Mouse (Mus musculus) heart, embryonic 14.5 days (tissue): Measurements from ENCODE around the gene Usp43. TPM values are rescaled to one million over a fixed set of nuclear protein-coding genes. Genes with fewer than 3 reads are reported as not detected.

Experiments used
- ATAC-seq: fragments of 200-750 bp; cut with Nextera tagmentation; 2 replicates; pipeline ENCODE4 v1.8.0; 2017; ENCODE audit warnings: low read depth, moderate TSS enrichment; ENCODE audit not compliant: insufficient number of reproducible peaks, insufficient read depth, low FRiP score
- H3K27ac ChIP-seq, 2 experiments: fragments of 200-500 bp in 1 of 2; fragments of 300-500 bp in 1 of 2; sonication (generic) in 1 of 2; replicated peaks in 1 of 2; 2 replicates each; pipeline ENCODE4 v1.5.1; 2012 to 2014; ENCODE audit warnings: low read depth in 2 of 2, low read length in 2 of 2, control low read depth in 1 of 2, mild to moderate bottlenecking in 1 of 2, mixed read lengths in 1 of 2; ENCODE audit not compliant: control insufficient read depth in 1 of 2, insufficient read depth in 1 of 2
- H3K27me3 ChIP-seq: fragments of 300-500 bp; sonication (generic); 2 replicates; pipeline ENCODE4 v1.6.1; 2014; ENCODE audit warnings: mild to moderate bottlenecking, low read length, control low read depth; ENCODE audit not compliant: control insufficient read depth, insufficient read depth
- H3K36me3 ChIP-seq: fragments of 300-500 bp; sonication (generic); 2 replicates; pipeline ENCODE4 v1.6.1; 2014; ENCODE audit warnings: mild to moderate bottlenecking, control low read depth, low read length, mixed read lengths; ENCODE audit not compliant: control insufficient read depth, insufficient read depth
- H3K4me1 ChIP-seq, 2 experiments: fragments of 200-500 bp in 1 of 2; fragments of 300-500 bp in 1 of 2; sonication (generic) in 1 of 2; 2 replicates each; pipeline ENCODE4 v1.6.1; 2012 to 2014; ENCODE audit warnings: low read length in 2 of 2, control low read depth in 1 of 2, mixed read lengths in 1 of 2; ENCODE audit not compliant: control insufficient read depth in 2 of 2, insufficient read depth in 2 of 2
- H3K4me2 ChIP-seq: fragments of 300-500 bp; sonication (generic); 2 replicates; pipeline ENCODE4 v1.6.1; 2014; ENCODE audit warnings: mild to moderate bottlenecking, low read length
- H3K4me3 ChIP-seq, 2 experiments: fragments of 200-500 bp in 1 of 2; fragments of 300-500 bp in 1 of 2; sonication (generic) in 1 of 2; 2 replicates each; pipeline ENCODE4 v1.5.1; 2012 to 2014; ENCODE audit warnings: low read length in 2 of 2, mild to moderate bottlenecking in 2 of 2, control low read depth in 1 of 2, low read depth in 1 of 2, moderate library complexity in 1 of 2; ENCODE audit not compliant: control insufficient read depth in 1 of 2, insufficient read depth in 1 of 2
- H3K9ac ChIP-seq: fragments of 300-500 bp; sonication (generic); 2 replicates; pipeline ENCODE4 v1.6.1; 2014; ENCODE audit warnings: mild to moderate bottlenecking, low read length
- H3K9me3 ChIP-seq: fragments of 300-500 bp; sonication (generic); 2 replicates; pipeline ENCODE4 v1.6.1; 2016; ENCODE audit warnings: low read length, control low read depth; ENCODE audit not compliant: control insufficient read depth
- WGBS: fragments of 180-500 bp; shearing (Covaris S2); extraction: QIAGEN DNeasy Blood & Tissue Kit; methylation state at CpG from one replicate; pipeline ENCODE4 v1.1.7; 2014; 5-methylcytosine and 5-hydroxymethylcytosine counted together
- polyA plus RNA-seq: library from polyadenylated mRNA; unstranded; fragments of >200 nt; fragmentation: Nextera tagmentation; extraction: Ambion mirVana; gene quantifications from 2 replicates; pipeline ENCODE4 v1.2.1, GENCODE M21; 2014

Gene Usp43
- polyA plus RNA-seq, 1 experiment from 2014 or later = 1.2 TPM

DNA sequence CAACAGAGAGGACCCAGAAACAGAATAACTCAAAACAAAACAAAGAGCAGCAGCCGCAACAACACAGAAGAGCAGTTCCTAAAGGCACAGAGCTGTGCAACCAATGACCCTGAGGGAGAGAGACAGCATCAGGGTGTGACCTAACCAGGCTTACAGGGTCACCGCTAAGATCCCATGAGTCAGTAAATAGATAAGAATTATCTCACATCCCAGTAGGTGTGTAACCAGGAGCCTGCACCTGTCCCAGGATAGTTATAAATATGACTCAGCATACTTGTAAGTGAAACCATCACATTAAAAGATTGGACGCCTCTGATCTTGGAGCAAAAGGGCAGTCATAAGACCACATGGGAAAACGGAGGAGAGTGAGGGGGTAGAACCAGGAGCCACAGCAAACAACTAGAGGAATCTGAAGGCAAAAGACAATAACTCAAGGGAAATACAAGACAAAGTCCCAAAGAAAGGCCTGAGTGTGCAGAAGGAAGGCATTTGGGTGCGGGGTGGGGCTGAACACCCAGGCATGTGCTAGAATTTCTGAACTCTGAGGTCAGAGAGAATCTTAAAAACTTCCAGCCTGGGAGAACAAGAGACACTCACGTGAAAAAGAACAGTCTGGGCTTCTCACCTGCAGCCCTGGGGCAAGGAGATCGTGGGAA, 61.1 kb downstream of the Usp43 start:
- Histone ChIP-seq H3K9me3 (no peaks in the 10 kb centered on the region), H3K36me3 (no peaks in the 10 kb centered on the region), H3K4me1 (peaks cover 8 to 9% of the 10 kb centered on the region in 2 experiments), H3K27ac (peak overlapping the region in 1 of 2 experiments; percentile 16; a peak in 1 of 4 replicates), H3K27me3 (no peaks in the 10 kb centered on the region), H3K9ac (no peak overlapping the region; the same call in 1 of the 2 replicates), H3K4me2 (0 out of 2 replicates have a peak overlapping the region, but pooled peaks have one; percentile 13), H3K4me3 (no peak overlapping the region)
- no peak for ATAC-seq
- 55% methylated on average over 7 of the region's 7 CpGs for WGBS

DNA sequence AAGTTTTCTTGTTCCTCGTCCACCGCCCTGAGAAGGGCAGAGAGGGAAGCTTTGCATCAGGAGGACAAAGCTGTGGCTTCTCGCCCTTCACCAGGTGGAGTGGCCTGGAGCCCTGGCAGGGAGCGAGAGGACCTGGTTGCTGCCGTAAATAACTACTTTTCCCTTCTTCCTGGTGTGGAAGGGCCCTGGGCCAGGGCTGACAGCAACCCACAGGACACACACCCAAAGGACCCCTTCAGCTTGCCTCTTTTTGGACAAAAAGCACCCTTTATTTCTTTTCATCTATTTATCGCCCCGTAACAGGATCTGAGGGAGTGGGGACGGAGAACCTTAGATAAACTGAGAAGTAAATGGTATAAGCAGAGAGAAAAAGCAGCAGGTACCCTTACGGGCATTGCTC, 63.4 kb downstream of the Usp43 start:
- Histone ChIP-seq H3K4me3 (no peak overlapping the region), H3K27ac (no peak overlapping the region), H3K9ac (no peak overlapping the region), H3K9me3 (no peaks in the 10 kb centered on the region), H3K4me2 (no peak overlapping the region), H3K36me3 (no peaks in the 10 kb centered on the region), H3K27me3 (no peaks in the 10 kb centered on the region), H3K4me1 (peaks cover 8 to 9% of the 10 kb centered on the region in 2 experiments)
- 78% methylated on average over 9 of the region's 9 CpGs for WGBS
- ATAC-seq = no peak

DNA sequence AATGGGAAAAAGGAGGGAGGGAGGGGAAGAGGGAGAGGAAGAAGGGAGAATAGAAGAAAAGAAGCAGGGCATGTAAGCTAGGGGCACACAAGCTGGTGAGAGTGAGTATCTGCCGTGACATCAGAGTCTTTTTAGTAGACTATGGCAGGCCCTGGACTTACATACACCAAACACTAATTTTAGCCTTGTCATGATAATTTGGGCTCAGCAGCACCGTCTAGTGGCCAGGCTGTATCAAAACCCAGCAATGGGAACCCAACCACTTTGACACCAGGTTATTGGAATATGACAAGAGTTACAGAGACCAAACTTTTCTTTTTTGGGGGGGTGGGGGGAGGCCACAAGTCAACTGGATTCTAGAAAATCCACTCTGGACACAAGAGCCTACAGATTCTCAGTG, 66.9 kb downstream of the Usp43 start:
- Histone ChIP-seq H3K36me3 (no peaks in the 10 kb centered on the region), H3K4me2 (no peak overlapping the region), H3K9me3 (no peaks in the 10 kb centered on the region), H3K27me3 (no peaks in the 10 kb centered on the region), H3K27ac (no peak overlapping the region), H3K9ac (no peak overlapping the region), H3K4me3 (no peak overlapping the region), H3K4me1 (no peaks in the 10 kb centered on the region)
- no peak for ATAC-seq
- WGBS = 24% methylated on average over 2 of the region's 2 CpGs

DNA sequence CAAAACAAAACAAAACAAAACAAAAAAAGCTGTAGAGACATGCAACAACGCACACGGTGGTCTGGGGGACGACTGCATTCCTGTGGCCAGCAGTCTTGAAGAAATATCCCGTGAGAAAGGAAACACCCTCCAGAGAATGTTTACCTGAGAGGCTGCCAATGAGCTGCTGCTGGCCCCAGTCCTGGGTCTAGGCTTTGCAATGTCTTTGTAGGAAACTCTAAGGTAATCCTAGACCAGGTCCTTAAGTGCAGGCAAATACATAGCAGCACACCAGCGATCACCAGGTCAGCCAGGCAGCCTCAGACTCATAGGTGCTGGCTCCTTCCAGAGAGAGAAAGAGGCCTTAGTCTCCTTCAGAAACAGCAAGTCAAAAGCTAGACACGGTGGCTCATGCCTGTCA, 68.0 kb downstream of the Usp43 start:
- Histone ChIP-seq H3K36me3 (no peaks in the 10 kb centered on the region), H3K9ac (no peak overlapping the region), H3K9me3 (no peaks in the 10 kb centered on the region), H3K4me1 (no peaks in the 10 kb centered on the region), H3K4me2 (no peak overlapping the region), H3K27me3 (no peaks in the 10 kb centered on the region), H3K4me3 (no peak overlapping the region), H3K27ac (no peak overlapping the region)
- 41% methylated on average over 6 of the region's 6 CpGs for WGBS
- ATAC-seq = no peak

DNA sequence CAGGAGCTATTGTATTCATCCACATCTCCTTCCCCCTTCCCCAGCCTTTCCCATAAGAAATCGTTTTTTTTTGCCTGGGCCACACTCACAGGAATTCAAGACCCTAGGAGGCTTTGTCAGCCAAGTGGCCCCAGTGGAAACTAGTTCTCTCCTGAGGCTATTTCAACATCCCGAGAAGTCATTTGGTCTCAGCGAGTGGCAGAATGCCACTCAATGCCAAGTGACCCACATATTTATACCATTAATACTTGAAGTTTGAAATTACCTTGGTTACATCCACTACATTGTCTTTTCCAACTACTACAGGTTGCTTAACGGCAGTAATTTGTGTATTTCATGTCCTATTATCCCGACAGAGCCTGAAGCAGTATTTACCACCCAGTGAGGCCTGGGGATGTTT, 70.2 kb downstream of the Usp43 start:
- no peak overlapping the region for H3K9ac ChIP-seq
- ATAC-seq = no peak
- no peaks in the 10 kb centered on the region for H3K27me3 ChIP-seq
- H3K4me1 ChIP-seq = no peaks in the 10 kb centered on the region
- no peak overlapping the region for H3K27ac ChIP-seq
- H3K36me3 ChIP-seq = no peaks in the 10 kb centered on the region
- H3K4me2 ChIP-seq = no peak overlapping the region
- H3K4me3 ChIP-seq = no peak overlapping the region
- 63% methylated on average over 5 of the region's 5 CpGs for WGBS
- H3K9me3 ChIP-seq = no peaks in the 10 kb centered on the region

DNA sequence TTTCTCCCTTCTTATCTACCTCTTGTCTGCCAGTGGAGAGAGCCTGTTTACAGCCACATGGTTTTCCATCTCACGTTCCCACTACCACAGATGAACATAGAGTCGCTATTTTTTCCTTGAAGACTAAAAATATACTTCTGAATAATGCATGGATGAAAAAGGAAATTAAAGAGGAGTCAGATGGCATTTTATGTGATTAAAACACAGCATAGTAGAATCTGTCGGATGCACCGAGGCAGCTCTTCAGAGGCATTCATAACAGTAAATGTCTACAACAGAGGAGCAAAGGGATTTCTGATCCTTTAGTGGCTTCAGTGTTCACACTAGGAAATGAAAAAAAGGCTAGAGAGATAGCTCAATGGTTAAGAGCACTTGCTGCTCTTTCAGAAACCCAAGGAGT, 76.8 kb downstream of the Usp43 start:
- ATAC-seq = no peak
- Histone ChIP-seq H3K9ac (no peak overlapping the region), H3K36me3 (no peaks in the 10 kb centered on the region), H3K4me1 (no peaks in the 10 kb centered on the region), H3K27me3 (no peaks in the 10 kb centered on the region), H3K9me3 (no peaks in the 10 kb centered on the region), H3K4me2 (no peak overlapping the region), H3K27ac (no peak overlapping the region), H3K4me3 (no peak overlapping the region)
- WGBS = 67% methylated on average over 4 of the region's 4 CpGs

DNA sequence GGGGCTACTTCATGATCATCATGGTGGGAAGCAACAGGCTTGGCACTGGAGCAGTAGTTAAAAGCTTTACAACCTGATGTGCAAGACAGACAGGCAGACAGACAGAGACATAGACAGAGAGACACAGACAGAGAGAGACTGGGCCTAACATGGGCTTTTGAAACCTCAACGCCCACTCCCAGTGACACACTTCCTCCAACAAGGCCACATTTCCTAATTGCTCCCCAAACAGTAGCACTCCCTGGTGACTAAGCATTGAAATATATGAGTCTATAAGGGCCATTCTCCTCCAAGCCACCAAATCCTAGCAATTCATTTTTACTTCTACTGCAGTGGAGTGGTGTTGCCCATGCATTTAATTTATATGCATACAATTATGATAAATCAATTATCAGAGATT, 82.1 kb downstream of the Usp43 start:
- ATAC-seq = no peak
- WGBS = 60% methylated on average over 1 of the region's 1 CpGs
- H3K9ac ChIP-seq = no peak overlapping the region
- no peak overlapping the region for H3K27ac ChIP-seq
- H3K4me2 ChIP-seq = no peak overlapping the region
- H3K9me3 ChIP-seq = no peaks in the 10 kb centered on the region
- H3K36me3 ChIP-seq = no peaks in the 10 kb centered on the region
- H3K4me1 ChIP-seq = peaks cover 3 to 10% of the 10 kb centered on the region in 2 experiments
- no peak overlapping the region for H3K4me3 ChIP-seq
- no peaks in the 10 kb centered on the region for H3K27me3 ChIP-seq
